Mouse (Mus musculus) embryonic fibroblast, embryonic 13.5 days (primary cell): ENCODE data around the gene Fyb2.

Source experiments
- CTCF ChIP-seq: IDR thresholded peaks from 2 replicates; pipeline ENCODE4 v1.5.1; 2011; ENCODE audit warnings: mild to moderate bottlenecking, control low read depth, low read length, moderate library complexity, borderline replicate concordance; ENCODE audit not compliant: insufficient read depth
- POLR2A ChIP-seq: IDR thresholded peaks from 2 replicates; pipeline ENCODE4 v1.6.1; 2011; ENCODE audit warnings: low read depth, mild to moderate bottlenecking, control low read depth, low read length, moderate library complexity

GRCm38 (mm10) chr4:105007360-105008018 is 94.2 kb downstream of the Fyb2 start:
- no peak for TF ChIP-seq CTCF
- TF ChIP-seq POLR2A, result no peak
